Mouse (Mus musculus) R1 (cell line): ENCODE measurements around the gene Aven.

ENCODE experiments used
- DNase-seq: peaks from one replicate; pipeline ENCODE4 v3.0.0-alpha.2; 2018; ENCODE audit warnings: low read depth, low spot score

Aven gene

GRCm38 (mm10) chr2:112656131-112656530 is 163.4 kb downstream of the Aven start:
- DNase-seq, result peak; percentile 59

DNA sequence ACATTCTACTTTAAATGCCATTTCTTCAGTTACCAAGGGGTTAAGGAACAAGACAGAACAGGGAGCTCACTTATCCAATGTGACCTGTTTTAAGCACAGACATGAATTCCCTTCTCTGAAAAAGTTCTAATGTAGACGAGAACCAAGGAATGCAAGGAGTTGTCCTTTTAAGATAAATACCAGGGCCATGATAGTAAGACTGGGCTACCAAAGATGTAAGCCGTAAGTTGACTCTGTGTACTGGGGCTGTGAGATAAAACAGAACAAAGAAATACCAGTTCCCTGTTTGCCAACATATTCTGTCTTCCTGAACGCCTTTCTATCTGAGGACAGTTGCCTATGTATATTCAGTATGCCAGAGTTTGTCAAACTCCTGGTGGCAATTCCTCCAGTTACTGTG is 176.7 kb downstream of the Aven start:
- DNase-seq, result no peak

- DNase-seq, result peak; percentile 69
These were observed 183.4 kb downstream of the Aven start for GRCm38 (mm10) chr2:112676175-112676574.

- peak; percentile 100 for DNase-seq
These were observed 184.0 kb downstream of the Aven start for GRCm38 (mm10) chr2:112676721-112677120.

DNA sequence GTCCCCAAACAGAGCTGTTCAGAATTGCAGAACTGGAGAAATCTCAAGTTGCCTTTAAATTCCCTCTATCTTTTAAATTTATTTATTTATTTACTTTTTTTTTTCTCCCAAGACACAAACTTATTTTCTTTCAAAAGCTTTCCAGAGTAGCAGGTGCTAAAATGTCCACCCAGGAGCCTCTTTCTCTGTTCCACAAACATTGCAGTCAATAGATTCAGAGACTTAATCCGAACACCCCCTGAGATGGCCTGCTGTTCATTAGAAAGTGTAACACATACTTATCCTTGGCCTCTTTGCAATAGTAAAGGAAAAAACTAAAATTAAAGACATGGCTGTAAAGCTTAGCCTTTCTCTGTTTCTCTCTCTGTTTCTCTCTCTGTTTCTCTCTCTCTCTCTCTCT is 184.5 kb downstream of the Aven start:
- DNase-seq, result peak; percentile 80

DNA sequence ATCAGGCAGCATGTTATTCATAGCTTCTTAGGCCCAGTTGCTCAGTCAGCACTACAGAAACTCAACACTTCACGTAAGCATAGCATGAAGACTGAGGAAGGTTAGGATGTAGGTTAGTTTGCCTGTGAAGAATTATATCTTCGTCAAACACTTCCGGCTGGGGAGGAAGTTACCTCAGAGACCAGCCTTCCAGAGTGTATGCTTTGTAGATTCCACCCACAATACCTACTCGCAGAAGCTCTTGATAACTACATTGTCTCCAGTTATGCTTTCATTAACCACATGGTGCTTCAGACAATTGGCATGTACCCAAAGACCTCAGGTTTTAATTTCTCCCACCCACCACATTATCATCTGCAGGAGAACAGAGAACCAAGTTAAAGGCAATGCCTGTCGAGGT is 189.1 kb downstream of the Aven start:
- DNase-seq, result no peak
